Mouse (Mus musculus) C2C12 (cell line): ENCODE measurements around the gene Dapk1.

Experiments used
- CEBPB ChIP-seq: IDR thresholded peaks from one replicate; pipeline ENCODE4 v1.6.1; 2011; ENCODE audit warnings: low read depth, mild to moderate bottlenecking, control low read depth, moderate library complexity
- CTCF ChIP-seq: IDR thresholded peaks from one replicate; pipeline ENCODE4 v1.5.1; 2011; ENCODE audit not compliant: control insufficient read depth, insufficient read depth, insufficient read length
- MAX ChIP-seq: IDR thresholded peaks from one replicate; pipeline ENCODE4 v1.6.1; 2011; ENCODE audit warnings: mild to moderate bottlenecking, control low read depth
- MYOD1 ChIP-seq: IDR thresholded peaks from one replicate; pipeline ENCODE4 v1.6.1; 2011; ENCODE audit warnings: low read depth; ENCODE audit not compliant: control insufficient read depth, insufficient read length
- MYOG ChIP-seq: IDR thresholded peaks from one replicate; pipeline ENCODE4 v1.6.1; 2011; ENCODE audit not compliant: control insufficient read depth, insufficient read length; ENCODE audit errors: extremely low read depth
- USF1 ChIP-seq: IDR thresholded peaks from one replicate; pipeline ENCODE4 v1.6.1; 2011; ENCODE audit warnings: low read depth, mild to moderate bottlenecking, control low read depth, moderate library complexity

DNA sequence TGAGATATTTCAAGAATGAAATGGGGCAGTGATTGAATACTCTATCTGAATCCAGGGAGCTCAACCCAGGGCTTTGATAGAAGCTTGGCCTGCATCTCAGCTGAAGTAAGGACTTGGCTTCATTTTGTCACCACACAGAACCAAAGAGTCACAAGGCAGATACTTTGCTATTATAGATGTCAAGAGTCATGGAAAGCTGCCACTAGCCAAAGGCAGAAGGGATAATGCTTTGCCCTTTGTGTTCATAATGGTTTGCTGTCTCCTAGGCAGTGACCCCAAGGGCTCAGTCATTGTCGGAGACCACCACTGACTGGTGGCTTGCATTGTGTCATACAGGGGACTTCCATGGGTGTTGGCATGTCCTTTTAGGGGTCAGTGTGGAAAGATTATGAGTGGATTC is 57.9 kb downstream of the Dapk1 start:
- TF ChIP-seq CTCF (no peak), CEBPB (no peak), MYOD1 (no peak), MAX (no peak), MYOG (no peak), USF1 (no peak)
